Mouse (Mus musculus): ENCODE measurements around the gene Atp6v1a. TPM values are rescaled to one million over a fixed set of nuclear protein-coding genes. Genes with fewer than 3 reads are reported as not detected.
A peak's percentile ranks its signal among the peaks of the same experiment; 100 is the strongest.

Gene Atp6v1a
- polyA plus RNA-seq, 1 experiment from 2014 or later, result 54.9 TPM

DNA sequence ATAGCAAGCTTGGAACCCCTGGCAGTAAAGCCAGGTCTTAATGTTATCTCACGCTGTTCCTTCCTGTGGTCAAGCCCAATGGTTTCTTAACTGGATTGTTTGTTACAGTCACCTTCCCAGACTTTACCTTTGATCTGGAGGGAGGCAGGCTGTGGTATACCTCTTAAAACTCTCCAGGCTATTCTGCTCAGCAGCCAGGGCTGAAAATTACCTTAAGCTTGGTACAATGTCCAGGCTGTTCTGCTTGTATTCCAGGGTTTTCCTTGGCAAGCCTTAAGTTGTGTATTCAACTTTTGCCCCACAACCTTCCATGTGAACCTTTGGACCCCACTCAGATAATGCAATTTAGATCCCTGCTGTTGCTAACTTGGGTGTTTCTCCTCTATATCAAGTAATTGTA, 35.5 kb upstream of the Atp6v1a start:
- no peak overlapping the region for H3K27ac ChIP-seq (replicated peaks in 1 of 2; ENCODE audit: control insufficient read depth in 1 of 2, insufficient read depth in 1 of 2, low read depth in 2 of 2, low read length in 2 of 2)

DNA sequence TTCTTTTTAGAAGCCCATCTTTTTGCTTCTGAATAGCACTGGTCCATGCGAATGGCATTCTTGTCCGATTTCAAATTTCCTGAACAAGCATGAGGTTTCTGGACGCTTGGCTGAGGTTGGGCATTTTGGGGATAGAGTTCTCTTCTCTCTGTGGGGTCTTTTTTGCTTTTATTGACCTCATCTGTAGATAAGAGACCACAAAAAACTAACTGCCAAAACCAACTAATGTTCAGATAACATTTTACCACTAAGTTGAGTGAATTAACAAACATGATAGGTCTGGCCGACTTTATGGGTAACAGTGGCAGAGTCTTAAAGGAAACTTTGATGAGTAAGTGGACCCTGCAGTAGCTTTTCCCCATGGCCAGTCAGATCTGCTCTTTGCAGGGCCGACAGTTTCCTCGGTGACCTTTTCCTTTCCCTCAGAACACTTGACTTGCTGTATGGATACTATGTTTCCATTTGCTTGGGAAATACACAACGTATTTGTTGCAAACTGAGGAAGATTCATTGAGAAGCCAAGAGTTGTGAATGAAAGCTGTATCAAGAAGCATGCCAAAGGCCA, 34.5 kb upstream of the Atp6v1a start:
- no peaks in the 10 kb centered on the region for H3K9me3 ChIP-seq (ENCODE audit: control insufficient read depth, low read length)
- H3K4me2 ChIP-seq (ENCODE audit: low read length), result peak overlapping the region; percentile 66
- ATAC-seq (ENCODE audit: insufficient number of reproducible peaks, insufficient read depth, low FRiP score, low read depth), result no peak
- H3K27me3 ChIP-seq (ENCODE audit: control insufficient read depth, insufficient read depth, low read length), result no peaks in the 10 kb centered on the region
- peak overlapping the region; percentile 97 for H3K9ac ChIP-seq (ENCODE audit: low read length)
- WGBS, result 11% methylated on average over 7 of the region's 7 CpGs
- H3K27ac ChIP-seq (replicated peaks in 1 of 2; ENCODE audit: control insufficient read depth in 1 of 2, insufficient read depth in 1 of 2, low read depth in 2 of 2, low read length in 2 of 2), result peak overlapping the region; percentile 82 to 98
- peaks cover 4 to 16% of the 10 kb centered on the region in 2 experiments for H3K4me1 ChIP-seq (ENCODE audit: control insufficient read depth in 2 of 2, insufficient read depth in 2 of 2, low read length in 2 of 2)
- H3K36me3 ChIP-seq (ENCODE audit: control insufficient read depth, insufficient read depth, low read length), result no peaks in the 10 kb centered on the region
- peak overlapping the region; percentile 79 to 80 for H3K4me3 ChIP-seq (ENCODE audit: control insufficient read depth in 1 of 2, insufficient read depth in 1 of 2, low read depth in 1 of 2, low read length in 2 of 2)

More for the DNA sequence above, 35.5 kb upstream of the Atp6v1a start:
- no peak for ATAC-seq (ENCODE audit: insufficient number of reproducible peaks, insufficient read depth, low FRiP score, low read depth)
- no peaks in the 10 kb centered on the region for H3K36me3 ChIP-seq (ENCODE audit: control insufficient read depth, insufficient read depth, low read length)
- H3K9ac ChIP-seq (ENCODE audit: low read length), result no peak overlapping the region
- 45% methylated on average over 1 of the region's 1 CpGs for WGBS
- H3K27me3 ChIP-seq (ENCODE audit: control insufficient read depth, insufficient read depth, low read length), result no peaks in the 10 kb centered on the region
- no peaks in the 10 kb centered on the region for H3K9me3 ChIP-seq (ENCODE audit: control insufficient read depth, low read length)
- H3K4me2 ChIP-seq (ENCODE audit: low read length), result peak overlapping the region; percentile 66; the same call in 1 of the 2 replicates
- no peak overlapping the region for H3K4me3 ChIP-seq (ENCODE audit: control insufficient read depth in 1 of 2, insufficient read depth in 1 of 2, low read depth in 1 of 2, low read length in 2 of 2)
- H3K4me1 ChIP-seq (ENCODE audit: control insufficient read depth in 2 of 2, insufficient read depth in 2 of 2, low read length in 2 of 2), result peaks cover 4 to 16% of the 10 kb centered on the region in 2 experiments

DNA sequence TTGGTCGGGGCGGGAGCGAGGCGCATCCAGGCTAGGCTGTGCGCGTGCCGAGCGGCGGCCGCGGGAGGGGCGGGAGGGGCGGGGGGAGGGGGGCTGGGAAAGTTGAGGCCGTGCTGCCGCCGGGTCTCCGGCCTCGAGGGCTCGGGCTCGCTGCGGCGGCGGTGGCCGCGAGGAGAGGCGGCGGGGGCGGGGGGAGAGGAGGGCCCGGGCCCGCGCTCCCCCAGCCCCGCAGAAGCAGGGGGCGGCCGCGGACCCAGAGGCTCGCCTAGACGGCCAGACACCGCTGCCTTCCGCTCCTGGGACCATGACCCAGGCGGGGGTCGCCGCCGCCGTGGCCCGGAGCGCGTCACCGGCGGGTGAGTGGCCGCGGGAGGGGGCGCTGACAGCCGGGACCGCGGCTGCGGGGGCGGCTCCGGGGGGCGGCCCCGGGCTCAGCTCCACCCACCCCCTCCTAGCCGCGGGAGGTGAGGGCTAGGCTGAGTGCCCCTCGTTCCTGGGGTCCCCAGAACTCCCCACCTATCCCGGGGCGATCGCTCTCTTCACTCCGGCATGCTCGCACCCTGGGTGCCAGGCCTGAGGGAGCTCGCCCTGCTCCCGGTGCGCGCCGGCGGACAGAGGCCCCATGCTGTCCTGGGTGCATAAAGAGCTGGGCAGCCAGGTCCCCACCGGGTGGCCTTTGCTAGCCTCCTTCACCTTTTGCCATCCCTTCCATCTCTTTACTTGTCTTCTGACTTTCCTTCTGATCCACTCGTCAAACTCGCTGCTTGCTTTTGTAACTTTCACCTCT, 33.8 kb upstream of the Atp6v1a start, which contains the start of gene Usf3:
Usf3 (plus strand) TSS at position 92 of the 787 bp plus-strand sequence.
- Histone ChIP-seq H3K36me3 (ENCODE audit: control insufficient read depth, insufficient read depth, low read length) (no peaks in the 10 kb centered on the region), H3K4me1 (ENCODE audit: control insufficient read depth in 2 of 2, insufficient read depth in 2 of 2, low read length in 2 of 2) (peaks cover 4 to 16% of the 10 kb centered on the region in 2 experiments), H3K4me2 (ENCODE audit: low read length) (peak within 1 kb of the TSS; percentile 88), H3K27me3 (ENCODE audit: control insufficient read depth, insufficient read depth, low read length) (no peaks in the 10 kb centered on the region), H3K9me3 (ENCODE audit: control insufficient read depth, low read length) (no peaks in the 10 kb centered on the region), H3K27ac (replicated peaks in 1 of 2; ENCODE audit: control insufficient read depth in 1 of 2, insufficient read depth in 1 of 2, low read depth in 2 of 2, low read length in 2 of 2) (peak within 1 kb of the TSS; percentile 96 to 98), H3K4me3 (ENCODE audit: control insufficient read depth in 1 of 2, insufficient read depth in 1 of 2, low read depth in 1 of 2, low read length in 2 of 2) (peak within 1 kb of the TSS; percentile 79 to 80), H3K9ac (ENCODE audit: low read length) (peak within 1 kb of the TSS; percentile 97)
- WGBS, result 0% methylated on average over 24 of the region's 77 CpGs
- peak; percentile 72 for ATAC-seq (ENCODE audit: insufficient number of reproducible peaks, insufficient read depth, low FRiP score, low read depth)

DNA sequence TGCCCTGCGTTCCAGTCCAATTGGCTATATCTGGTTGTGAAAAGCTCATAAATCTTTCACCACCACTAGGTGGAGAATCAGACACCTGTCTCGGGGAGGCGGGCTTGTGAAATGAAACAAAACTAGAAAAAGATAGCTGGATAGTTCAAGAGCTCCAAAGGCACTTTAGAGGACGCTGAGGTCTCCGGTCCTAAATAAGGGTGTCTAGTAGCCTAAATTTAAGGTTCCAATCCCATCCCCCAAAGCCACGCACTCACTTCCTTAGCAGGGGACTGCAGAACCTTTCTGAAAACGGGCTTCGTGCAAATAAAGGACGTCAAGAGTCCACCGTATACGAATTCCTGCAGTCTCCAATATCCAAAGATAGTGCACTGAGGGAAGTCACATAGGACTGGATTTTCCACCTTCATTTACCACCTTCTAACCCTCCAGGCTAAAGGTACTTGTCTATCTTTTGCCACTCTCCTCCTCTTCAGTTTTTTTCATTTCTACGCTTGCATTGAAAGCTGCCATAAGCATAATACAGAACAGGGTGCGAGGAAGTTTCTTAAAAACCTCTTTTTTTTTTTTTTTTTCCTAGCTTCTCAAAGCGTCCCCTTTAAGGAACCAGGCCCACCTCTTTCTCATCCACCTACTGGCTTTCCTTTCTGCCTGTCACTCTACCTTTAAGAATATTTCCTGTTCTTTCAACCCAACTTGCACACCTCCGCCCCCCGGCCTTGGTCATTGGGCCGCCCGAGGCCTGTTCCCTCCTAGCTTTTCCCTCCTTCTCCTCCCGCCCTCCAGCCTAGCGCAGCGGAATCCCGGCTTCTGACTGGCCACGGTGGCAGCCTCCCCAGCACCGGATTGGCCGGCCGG, 33.0 kb upstream of the Atp6v1a start:
- WGBS, result under 1% methylated on average over 26 of the region's 26 CpGs
- Histone ChIP-seq H3K4me3 (ENCODE audit: control insufficient read depth in 1 of 2, insufficient read depth in 1 of 2, low read depth in 1 of 2, low read length in 2 of 2) (peak overlapping the region; percentile 64 to 79), H3K4me2 (ENCODE audit: low read length) (peak overlapping the region; percentile 88), H3K27me3 (ENCODE audit: control insufficient read depth, insufficient read depth, low read length) (no peaks in the 10 kb centered on the region), H3K9me3 (ENCODE audit: control insufficient read depth, low read length) (no peaks in the 10 kb centered on the region), H3K4me1 (ENCODE audit: control insufficient read depth in 2 of 2, insufficient read depth in 2 of 2, low read length in 2 of 2) (peaks cover 4 to 16% of the 10 kb centered on the region in 2 experiments), H3K36me3 (ENCODE audit: control insufficient read depth, insufficient read depth, low read length) (no peaks in the 10 kb centered on the region), H3K27ac (replicated peaks in 1 of 2; ENCODE audit: control insufficient read depth in 1 of 2, insufficient read depth in 1 of 2, low read depth in 2 of 2, low read length in 2 of 2) (peak overlapping the region; percentile 96 to 97), H3K9ac (ENCODE audit: low read length) (peak overlapping the region; percentile 97)
- peak; percentile 100 for ATAC-seq (ENCODE audit: insufficient number of reproducible peaks, insufficient read depth, low FRiP score, low read depth)

DNA sequence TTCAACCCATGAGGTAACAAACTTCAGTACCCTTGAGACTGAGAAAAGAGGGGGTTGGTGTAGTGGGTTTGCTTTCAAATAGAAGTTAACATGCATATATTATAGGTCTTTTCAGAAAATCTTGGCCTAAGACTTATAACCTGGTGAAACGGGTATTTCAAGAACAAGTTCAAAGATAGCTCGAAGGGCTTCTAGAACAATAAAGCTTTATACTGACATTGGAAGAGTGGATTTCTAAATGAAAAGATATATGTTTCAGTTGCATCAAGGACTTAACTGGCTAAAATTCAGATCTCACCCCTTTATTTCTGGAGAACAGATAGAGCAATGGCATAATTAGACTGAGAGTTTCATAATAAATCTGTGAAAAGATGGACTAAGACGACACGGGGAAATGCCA, 29.5 kb upstream of the Atp6v1a start:
- no peak overlapping the region for H3K27ac ChIP-seq (replicated peaks in 1 of 2; ENCODE audit: control insufficient read depth in 1 of 2, insufficient read depth in 1 of 2, low read depth in 2 of 2, low read length in 2 of 2)
- ATAC-seq (ENCODE audit: insufficient number of reproducible peaks, insufficient read depth, low FRiP score, low read depth), result no peak

DNA sequence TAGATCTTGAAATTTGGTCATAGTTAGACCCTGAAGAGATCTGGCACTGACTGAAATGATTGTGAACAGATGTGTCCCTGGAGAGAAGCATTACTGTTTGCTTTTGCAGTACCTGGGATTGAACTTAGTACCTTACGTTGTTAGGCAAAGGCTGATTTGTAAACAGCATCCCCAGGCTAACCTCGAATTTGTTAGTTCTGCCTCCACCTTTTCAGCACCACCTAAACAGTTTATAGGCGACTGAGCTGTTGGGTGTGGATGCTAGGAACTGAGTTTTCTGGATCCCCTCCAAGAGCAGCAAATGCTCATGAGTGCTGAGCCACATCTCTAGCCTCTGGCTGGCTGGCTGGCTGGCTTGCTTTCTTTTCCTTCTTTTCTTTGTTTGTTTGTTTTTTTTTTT, 25.7 kb upstream of the Atp6v1a start:
- H3K27ac ChIP-seq (replicated peaks in 1 of 2; ENCODE audit: control insufficient read depth in 1 of 2, insufficient read depth in 1 of 2, low read depth in 2 of 2, low read length in 2 of 2), result no peak overlapping the region
- H3K9me3 ChIP-seq (ENCODE audit: control insufficient read depth, low read length), result no peaks in the 10 kb centered on the region
- WGBS, result 54% methylated on average over 3 of the region's 3 CpGs
- no peak for ATAC-seq (ENCODE audit: insufficient number of reproducible peaks, insufficient read depth, low FRiP score, low read depth)
- H3K4me2 ChIP-seq (ENCODE audit: low read length), result no peak overlapping the region
- H3K4me3 ChIP-seq (ENCODE audit: control insufficient read depth in 1 of 2, insufficient read depth in 1 of 2, low read depth in 1 of 2, low read length in 2 of 2), result no peak overlapping the region
- no peaks in the 10 kb centered on the region for H3K27me3 ChIP-seq (ENCODE audit: control insufficient read depth, insufficient read depth, low read length)
- H3K4me1 ChIP-seq (ENCODE audit: control insufficient read depth in 2 of 2, insufficient read depth in 2 of 2, low read length in 2 of 2), result peaks cover 2 to 3% of the 10 kb centered on the region in 2 experiments; a peak in 1 of 4 replicates
- H3K9ac ChIP-seq (ENCODE audit: low read length), result no peak overlapping the region
- peaks cover 15% of the 10 kb centered on the region for H3K36me3 ChIP-seq (ENCODE audit: control insufficient read depth, insufficient read depth, low read length)

More for the DNA sequence above, 29.5 kb upstream of the Atp6v1a start:
- no peaks in the 10 kb centered on the region for H3K27me3 ChIP-seq (ENCODE audit: control insufficient read depth, insufficient read depth, low read length)
- no peaks in the 10 kb centered on the region for H3K9me3 ChIP-seq (ENCODE audit: control insufficient read depth, low read length)
- no peak overlapping the region for H3K9ac ChIP-seq (ENCODE audit: low read length)
- H3K4me3 ChIP-seq (ENCODE audit: control insufficient read depth in 1 of 2, insufficient read depth in 1 of 2, low read depth in 1 of 2, low read length in 2 of 2), result no peak overlapping the region
- 89% methylated on average over 4 of the region's 4 CpGs for WGBS
- no peaks in the 10 kb centered on the region for H3K36me3 ChIP-seq (ENCODE audit: control insufficient read depth, insufficient read depth, low read length)
- no peak overlapping the region for H3K4me2 ChIP-seq (ENCODE audit: low read length)
- peaks cover 3% of the 10 kb centered on the region in 2 experiments; a peak in 3 of 4 replicates for H3K4me1 ChIP-seq (ENCODE audit: control insufficient read depth in 2 of 2, insufficient read depth in 2 of 2, low read length in 2 of 2)

DNA sequence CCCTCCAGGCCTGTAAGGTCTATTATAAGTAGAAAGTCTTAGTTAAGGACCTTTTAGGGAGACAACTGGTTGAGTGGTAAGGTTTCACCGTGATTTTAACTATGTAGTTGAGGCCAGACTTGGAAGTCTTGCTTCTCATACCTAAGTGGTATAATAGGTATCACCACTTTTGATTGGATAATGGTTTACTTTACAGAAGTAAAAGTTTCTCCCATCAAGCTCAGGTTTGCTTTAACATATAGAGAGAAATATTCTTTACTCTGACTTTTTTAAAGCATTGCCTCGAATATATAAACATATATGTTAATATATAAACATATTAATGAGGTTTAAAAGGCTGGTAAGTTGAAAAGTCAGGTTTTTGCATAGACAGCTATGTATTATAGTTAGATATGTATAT, 24.3 kb upstream of the Atp6v1a start:
- Histone ChIP-seq H3K27me3 (ENCODE audit: control insufficient read depth, insufficient read depth, low read length) (no peaks in the 10 kb centered on the region), H3K36me3 (ENCODE audit: control insufficient read depth, insufficient read depth, low read length) (peaks cover 28% of the 10 kb centered on the region), H3K4me2 (ENCODE audit: low read length) (no peak overlapping the region), H3K4me1 (ENCODE audit: control insufficient read depth in 2 of 2, insufficient read depth in 2 of 2, low read length in 2 of 2) (peaks cover 2 to 3% of the 10 kb centered on the region in 2 experiments; a peak in 1 of 4 replicates), H3K27ac (replicated peaks in 1 of 2; ENCODE audit: control insufficient read depth in 1 of 2, insufficient read depth in 1 of 2, low read depth in 2 of 2, low read length in 2 of 2) (no peak overlapping the region), H3K4me3 (ENCODE audit: control insufficient read depth in 1 of 2, insufficient read depth in 1 of 2, low read depth in 1 of 2, low read length in 2 of 2) (no peak overlapping the region), H3K9ac (ENCODE audit: low read length) (no peak overlapping the region), H3K9me3 (ENCODE audit: control insufficient read depth, low read length) (no peaks in the 10 kb centered on the region)
- no peak for ATAC-seq (ENCODE audit: insufficient number of reproducible peaks, insufficient read depth, low FRiP score, low read depth)
- WGBS, result 89% methylated on average over 2 of the region's 2 CpGs
